Mouse (Mus musculus) kidney, postnatal 4 days (tissue): Measurements from ENCODE around the gene Unc5b.
A peak's percentile ranks its signal among the peaks of the same experiment; 100 is the strongest.

Source experiments
- DNase-seq, 2 experiments: peaks; one replicate each; pipeline ENCODE4 v3.0.0; 2021; ENCODE audit warnings: mixed read lengths in 2 of 2

The Unc5b gene

DNA sequence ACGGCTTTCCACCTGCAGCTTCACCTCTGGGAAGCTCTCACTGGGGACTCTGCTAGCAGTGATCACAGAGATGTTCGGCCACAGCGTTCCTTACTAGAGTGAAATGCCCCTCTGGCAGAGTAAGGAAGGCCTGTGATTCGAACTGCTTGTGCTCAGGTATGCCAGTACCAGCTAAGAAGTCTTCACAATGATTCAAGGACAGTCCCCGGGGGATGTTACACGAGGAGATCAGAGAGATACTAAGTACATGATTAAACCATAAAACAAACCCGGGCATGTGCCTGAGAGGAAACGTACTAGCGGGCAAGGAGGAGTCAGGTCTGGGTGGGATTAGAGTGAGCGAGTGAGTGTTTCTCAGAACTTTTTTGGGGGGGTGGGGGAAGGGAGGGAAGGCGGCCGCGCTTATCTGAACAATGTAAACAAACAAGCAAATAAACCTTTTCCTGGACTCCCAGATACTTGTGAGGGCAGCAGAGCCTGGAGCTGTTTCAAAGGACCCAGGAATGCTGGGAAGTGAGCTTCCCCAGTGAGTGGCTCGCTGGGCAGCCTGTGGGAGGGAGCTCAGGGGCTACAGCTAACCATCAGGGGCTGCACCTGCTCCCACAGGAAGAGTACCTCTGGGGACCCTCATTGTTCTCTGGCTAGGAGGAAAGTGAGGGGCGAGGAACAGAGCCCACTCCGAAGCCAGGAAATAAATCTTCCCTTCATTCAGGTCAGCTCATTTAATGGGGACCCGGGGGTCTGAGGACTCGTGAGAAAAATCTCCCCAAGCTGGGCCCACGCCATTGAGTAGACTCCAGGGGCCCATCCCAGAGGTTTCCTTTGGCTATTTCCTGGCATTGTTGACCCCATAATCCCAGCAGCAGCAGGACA lies 30.9 kb downstream of the Unc5b start:
- no peak for DNase-seq

DNA sequence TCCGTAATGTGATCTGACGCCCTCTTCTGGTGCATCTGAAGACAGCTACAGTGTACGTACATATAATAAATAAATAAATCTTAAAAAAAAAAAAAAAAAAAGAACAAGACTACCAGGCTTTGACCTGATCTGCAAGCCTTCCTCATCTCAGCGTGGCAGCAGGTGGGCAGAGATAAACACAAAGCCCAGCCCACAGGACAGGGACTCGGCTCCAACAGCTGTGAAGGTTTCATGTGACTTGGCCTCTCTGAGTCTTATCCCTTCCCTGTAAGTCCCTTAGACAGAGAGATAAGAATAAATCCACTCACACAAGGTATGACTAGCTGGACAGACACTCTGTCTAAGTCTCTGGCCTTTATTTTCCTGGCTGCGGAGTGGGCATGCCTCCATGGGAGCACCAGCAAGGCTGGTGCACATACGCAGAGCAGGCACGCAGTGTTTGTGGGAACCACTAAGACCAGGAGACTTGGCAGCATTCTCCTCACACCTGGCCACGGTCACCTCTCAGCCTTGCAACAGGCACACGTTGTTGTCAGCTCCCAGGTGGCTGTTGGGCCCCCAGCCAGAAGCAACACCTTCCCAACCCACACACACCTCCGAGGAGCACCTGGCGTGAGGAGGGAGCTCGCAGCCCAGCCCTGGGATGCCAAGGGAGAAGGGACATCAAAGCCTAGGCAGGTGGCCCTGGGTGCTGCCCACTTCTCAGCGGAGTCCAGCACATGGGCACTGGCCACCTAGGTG lies 33.5 kb downstream of the Unc5b start:
- no peak for DNase-seq

DNA sequence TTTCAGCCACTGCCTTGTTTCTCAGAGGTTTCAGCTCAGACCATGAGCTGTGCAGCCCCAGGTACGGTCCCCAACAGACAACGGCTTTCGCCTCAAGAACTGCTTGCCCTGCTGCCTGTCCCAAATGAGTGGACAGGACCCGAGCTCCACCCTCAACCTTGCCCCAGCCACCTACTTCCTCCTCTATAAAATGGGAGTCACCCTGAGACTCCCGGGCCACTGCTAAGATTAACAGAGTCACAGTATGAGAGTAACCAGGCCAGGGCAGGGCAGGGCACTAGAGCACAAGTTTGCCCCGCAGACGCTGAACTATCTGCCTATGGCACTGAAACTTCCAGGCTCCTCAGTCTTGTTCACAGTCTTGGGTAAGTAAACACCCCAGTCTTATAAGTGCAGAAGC lies 34.9 kb downstream of the Unc5b start:
- no peak for DNase-seq

DNA sequence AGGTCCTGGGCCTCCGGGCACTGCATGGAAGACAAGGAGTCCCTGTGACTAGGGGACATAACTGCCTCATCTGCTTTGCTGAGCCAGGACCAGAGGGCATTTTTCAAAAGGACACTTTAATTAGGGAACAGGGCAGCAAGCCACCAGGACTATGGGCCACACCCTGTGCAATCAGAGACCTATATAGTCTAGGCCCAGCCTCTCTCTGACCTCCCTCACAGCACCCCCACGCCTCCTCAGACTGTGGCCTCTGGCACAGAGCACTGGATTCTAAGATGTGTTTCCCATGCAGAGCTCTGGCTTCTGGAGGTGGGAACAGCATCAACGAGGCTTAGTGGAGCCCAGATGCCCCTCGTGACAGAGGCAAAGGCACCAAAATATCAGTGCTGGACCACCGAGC lies 35.4 kb downstream of the Unc5b start:
- no peak for DNase-seq

DNA sequence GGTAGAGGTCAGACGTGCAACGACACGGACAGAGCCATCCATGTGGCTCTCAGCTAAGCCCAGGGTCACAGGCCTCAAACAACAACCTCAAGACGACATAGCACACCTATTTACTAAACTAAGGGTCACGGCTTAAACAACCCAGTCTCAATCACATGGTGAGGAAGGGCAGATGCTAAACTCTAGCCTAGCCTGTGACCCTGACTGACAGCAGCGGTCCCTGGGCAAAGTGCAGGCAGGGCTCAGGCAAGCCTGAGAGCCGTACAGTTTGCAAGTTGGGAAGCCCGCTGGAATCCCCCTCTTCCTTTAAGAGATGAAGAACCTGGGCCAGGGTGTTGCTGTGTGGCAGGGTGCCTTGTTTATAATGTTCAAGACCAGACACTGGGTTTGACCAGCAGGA lies 36.6 kb downstream of the Unc5b start:
- DNase-seq = no peak

DNA sequence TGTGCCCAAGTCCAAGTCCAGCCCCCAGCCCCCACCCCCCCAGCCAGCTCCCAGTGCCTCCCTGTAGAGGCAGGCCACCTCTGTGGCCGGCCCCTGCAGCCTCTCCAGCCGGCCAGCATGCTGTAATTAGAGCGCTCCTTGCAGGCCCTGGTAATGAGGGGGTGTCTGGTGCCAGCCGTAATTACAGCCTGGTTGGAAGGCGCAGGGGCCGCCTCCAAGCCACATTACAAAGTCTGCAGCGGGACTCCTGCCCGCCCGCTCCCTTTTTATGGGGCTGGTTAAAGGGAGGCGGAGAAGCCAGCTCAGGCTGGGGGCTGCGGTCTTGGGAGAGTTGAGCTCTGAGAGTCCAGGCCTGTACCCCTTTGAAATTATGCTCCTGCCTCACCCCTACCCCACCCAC lies 37.0 kb downstream of the Unc5b start:
- DNase-seq = peak; percentile 49 to 73

DNA sequence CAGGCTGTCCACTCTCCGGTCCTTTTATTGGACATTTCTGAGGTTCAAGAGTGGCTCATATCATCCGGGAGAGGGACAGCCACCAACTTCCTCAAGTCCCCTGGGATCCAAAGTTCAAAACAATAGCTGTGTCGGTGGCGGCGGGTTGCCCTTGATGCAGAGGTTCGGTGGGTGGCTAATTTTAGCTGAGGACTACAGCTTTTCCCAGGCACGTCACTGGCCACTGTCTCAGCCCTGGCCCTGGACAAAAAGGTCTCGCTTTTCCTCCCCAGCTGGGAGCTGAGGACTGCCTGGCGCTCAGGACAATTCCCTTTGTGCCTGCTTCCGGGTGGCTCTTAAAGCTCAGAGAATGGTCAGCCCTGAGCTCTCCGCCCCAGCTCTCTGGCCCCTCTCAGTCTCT lies 38.5 kb downstream of the Unc5b start:
- peak; percentile 55 to 67 for DNase-seq

DNA sequence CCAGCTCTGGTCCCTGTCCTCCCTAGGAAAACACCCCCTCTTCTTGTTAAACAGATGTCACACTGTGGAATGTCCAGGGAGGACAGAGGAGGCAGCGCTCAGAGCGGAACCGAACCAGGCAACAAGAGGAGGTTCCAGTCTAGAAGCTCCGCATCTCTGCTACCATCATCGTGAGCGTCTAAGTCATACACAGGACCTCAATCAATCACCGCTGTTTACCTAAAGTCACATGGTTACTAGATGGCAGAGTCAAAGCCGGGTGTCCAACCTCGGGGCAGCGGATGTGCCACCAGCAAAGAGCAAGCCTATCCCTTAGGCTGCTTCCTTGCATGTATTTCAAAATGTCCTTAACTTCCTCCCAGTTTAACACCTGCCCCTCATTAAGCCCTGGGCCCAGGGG lies 39.0 kb downstream of the Unc5b start:
- peak; percentile 47 to 61 for DNase-seq

DNA sequence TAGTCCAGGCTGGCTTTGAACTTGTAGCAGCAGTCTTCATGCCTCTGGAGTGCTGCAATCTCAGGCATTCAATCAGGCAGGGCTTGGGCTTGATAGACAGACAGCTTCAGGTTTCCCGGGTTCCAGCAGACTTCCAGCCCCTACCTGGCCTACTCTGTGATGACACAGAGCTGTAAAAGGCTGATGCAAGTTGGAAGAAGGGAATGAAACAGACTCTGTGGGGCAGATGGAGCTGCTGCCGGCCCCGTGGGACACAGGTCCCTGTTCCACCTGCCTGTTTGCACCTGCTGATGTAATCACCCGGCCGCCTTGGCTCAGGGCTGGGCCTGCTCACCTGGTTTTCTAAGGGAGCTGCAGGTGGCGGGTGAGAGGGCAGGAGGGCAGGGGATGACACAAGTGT lies 40.5 kb downstream of the Unc5b start:
- no peak for DNase-seq

DNA sequence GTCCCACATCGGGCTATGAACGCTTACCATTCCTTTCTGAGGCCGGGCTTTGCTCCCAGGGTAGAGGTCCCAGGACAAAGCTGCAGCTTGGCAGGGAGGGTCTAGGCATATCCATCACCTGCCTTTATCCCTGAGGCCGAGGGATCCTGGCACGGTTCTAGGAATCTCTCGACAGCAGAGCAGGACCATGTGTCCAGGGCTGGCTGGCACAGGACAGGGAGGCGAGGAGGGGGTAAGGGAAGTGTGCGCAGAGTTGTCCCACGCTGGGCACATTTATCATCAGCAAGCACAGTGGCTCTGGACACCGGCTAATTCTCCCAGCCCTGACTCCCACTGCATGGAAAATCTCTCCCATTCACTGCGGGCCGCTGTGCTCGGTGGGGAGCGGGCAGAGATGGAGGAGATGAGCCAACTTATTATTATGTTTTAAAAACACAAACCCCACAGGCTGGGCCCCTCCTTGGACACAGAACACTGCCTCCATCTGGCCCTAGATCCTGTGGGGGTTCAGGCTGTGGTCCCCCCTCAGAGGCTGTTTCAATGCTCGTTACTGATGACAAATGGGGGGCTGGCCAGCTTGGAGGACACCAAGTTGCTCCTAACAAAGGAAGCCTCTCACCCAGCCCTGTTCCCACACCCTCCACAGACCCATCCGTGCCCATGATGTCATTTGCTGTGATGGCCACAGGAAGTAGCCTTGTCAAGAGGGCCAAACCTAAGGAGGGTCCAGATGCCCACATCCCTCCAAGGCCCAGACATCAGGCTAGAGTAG lies 43.9 kb downstream of the Unc5b start:
- DNase-seq = no peak

DNA sequence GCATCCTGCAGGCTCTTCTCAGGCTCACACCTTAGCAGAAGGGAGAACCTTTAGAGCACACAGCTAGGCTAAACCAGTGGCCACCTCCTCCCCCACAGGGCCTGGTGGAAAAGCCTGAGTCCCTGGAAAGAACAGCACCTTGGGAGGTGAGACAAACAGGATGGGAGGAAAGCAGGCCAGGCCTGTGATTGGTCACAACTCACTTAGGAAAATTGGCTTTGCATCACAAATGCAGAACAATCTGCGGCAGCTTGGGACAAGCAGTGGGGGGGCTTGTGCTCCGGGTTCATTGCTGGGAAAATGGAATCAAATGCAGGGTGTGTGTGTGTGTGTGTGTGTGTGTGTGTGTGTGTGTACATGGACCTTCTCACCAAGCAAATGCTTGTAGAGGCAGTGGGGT lies 47.8 kb downstream of the Unc5b start:
- no peak for DNase-seq

DNA sequence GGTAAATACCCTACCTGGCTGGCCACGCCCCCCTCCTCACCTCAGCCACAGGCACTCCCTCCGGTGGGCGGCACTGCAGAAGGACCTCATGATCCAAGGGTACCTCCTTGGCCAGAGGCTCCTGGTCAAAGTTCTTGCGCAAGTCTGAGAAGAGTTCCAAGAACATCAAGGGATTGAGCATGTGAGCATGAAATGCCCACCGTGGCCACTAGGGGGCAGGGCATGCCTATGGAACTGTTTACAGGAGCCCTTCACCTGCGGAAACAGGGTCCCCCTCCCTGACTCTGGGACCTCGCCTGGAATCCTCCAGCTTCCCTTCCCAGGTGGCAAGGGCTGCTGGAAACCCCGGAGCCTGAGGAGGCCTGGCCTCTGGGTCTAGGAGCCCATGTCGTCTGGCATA lies 51.8 kb downstream of the Unc5b start:
- peak; percentile 90 to 91 for DNase-seq

DNA sequence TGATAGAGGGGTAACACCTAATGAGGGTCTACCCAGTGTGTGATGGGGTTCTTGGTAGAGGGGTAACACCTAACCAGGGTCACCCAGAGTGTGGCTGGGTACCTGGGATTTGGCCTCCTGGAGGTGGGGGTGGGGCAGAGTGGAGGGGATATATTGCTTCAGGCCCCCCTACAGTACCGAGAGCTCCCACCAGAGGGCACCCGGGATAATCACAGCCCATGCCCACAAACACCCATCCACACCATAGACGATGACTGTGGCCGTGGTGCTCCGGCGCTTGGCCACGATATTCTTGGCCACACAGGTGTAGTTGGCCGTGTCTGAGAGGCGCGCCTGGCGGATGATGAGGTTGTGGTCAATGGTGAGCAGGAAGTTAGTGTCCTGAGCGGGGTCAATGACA lies 52.8 kb downstream of the Unc5b start:
- DNase-seq = peak; percentile 78 to 79

DNA sequence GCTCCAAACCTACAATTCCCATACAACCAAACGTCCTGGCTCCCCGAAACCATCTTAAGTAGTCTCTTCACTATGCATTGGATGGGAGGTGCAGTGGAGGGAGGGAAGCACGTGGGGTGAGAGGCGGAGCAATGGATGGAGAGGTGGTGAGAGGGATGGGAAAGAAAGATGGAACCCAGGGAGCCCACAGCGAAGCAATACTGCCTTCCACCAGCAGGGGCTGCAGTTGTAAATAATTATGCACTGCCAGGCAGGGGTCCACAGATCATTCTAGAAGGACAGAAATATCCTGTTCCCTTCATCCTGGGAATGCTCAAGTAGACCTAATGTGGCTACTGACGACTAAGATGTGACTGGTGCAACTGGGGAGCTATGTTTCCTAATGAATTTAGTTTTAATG lies 55.9 kb downstream of the Unc5b start:
- DNase-seq = peak; percentile 50

DNA sequence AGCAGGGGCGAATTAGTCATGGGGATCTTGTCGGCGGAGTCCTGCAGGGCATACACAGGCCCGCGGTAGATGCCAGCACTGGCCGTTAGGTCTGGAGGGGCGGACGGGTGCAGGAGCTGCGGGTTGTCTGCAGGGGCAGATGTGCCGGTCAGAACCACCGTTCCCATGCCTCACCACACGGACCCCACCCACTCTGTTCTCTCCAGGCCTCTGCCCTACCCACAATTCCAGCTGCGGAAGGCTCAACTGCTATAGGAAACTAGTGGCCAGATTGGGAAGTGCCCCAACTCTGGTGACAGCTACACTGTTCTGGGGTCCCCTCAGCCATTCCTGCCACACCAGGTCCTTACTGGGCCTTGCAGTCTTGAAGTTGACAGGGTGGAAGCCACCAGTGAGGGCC lies 56.8 kb downstream of the Unc5b start:
- no peak for DNase-seq

DNA sequence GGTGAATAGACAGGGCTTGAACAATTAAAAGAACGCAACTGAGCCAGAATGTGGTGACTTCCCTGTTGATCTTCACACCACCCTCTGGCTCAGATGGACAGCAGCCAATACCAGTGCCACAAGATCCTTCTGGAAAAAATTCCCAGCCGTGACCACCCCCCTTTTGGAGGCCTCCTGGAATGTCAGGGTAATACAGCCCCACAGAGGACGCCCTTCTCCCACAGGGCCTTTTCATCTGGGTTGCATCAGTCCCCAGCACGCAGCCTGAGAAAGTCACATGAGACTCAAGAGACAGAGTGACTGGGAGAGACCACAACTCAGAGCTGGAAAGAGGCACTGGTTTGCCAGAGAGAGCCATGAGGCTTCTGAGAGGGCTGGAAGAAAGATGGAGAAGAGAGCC lies 60.5 kb downstream of the Unc5b start:
- DNase-seq = no peak

DNA sequence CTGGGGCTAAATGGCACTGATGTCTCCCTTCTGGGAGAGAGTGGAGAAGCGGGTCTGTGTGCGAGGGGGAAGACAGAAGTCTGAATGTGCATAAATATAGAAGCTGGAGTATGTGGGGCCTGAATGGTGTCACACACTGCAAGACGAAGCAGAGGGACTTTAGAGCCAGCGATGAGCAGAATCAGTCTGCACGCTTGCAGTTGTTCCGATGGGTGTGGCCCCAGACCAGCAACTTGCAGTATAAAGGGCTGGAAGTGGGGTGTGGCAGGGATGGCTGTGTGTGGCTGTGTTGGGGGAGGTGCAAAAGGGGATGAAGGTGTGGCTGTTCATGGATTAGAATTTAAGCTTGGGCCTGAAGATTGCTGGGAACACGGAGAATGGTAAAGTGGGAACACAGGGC lies 62.8 kb downstream of the Unc5b start:
- no peak for DNase-seq

DNA sequence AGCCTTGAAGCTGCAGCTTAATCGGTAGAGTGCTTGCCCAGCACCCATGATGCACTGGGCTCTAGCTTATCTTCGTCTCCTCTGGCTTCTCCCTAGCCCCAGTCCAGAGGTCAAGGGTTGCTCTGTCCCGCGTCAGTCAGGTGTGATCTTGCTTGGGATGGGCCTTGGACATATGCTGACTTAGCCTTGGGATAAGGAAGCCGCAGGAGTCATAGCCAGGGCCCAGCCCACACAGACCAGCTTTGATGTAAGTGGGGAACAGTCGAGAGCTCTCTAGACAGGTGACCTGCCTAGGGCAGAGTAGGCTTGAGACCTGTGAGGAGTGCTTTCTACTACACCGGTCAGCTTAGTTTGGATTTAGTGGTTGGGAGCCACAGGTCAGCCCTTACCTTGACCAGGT lies 64.0 kb downstream of the Unc5b start:
- DNase-seq = no peak

DNA sequence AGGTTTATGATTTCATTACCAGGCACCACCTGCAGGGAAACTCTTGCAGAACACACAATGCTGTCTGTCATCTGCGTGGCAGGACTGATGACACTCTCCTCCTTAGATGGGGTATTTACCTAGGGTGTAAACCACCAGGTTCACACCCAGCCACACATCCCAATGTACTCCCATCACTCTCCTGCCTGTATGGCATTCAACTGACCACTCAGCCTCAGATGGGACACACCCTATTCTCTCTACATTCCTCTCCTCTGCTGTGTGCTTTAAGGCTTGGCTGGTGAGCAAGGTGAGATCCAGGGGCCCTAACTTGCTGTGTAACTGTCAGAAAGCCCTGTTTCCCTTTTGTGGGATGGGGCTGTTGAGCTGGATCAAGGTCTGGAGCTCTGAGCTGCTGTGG lies 69.3 kb downstream of the Unc5b start:
- no peak for DNase-seq

DNA sequence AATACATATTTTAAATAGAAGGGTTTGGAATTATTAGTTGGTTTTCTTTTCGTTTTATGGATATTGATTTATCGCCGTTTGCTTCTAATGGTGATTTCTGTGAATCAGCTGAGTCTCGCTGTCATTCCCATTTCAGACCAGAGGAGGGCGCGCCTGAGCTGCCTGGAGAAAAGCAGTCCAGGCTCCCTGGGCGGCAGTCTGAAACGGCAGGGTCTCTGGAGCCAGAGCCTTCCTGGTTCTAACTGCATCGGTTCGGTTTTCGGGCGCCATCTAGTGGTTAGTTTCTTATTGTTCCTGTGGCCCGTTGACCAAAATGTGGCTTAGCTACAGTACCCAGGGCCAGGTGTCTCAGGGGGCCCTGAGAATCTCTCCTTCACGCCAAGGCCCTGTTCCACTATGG lies 71.0 kb downstream of the Unc5b start:
- peak; percentile 95 to 96 for DNase-seq

DNA sequence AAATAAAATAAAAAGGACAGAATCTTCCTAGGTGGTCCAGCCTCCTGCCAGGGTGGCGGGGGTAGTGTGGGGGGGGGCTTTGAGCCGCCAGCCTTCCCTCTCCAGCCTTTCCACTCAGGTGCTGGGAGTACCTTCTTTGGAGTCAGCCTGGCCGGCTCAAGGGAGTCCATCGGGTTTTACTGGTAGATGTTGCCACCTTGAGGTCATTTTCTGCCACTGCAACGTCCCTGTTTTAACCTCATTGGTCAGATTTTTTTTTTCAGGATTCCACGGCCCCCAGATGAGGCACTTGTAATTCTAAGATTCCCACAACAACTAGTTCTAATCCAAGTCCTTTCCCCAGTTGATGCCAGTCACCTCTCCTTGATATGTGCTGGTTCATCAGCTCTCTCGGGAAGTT lies 74.4 kb downstream of the Unc5b start:
- DNase-seq = peak; percentile 81 to 85

DNA sequence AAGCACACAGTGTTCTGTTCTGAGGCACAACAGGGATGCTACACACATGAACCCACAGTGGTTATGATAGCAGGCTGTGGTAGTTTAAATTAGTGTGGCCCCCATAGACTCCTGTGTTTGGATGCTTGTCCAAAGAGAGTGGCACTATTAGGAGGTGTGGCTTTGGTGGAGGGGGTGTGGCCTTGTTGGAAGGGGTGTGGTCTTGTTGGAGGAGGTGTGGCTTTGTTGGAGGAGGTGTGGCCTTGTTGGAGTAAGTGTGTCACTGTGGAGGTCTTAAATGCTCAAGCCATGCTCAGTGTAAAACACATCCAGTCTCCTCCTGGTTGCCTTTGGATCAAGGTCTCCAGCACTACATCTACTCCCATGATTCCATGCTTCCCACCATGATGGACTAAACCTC lies 75.2 kb downstream of the Unc5b start:
- DNase-seq = no peak

DNA sequence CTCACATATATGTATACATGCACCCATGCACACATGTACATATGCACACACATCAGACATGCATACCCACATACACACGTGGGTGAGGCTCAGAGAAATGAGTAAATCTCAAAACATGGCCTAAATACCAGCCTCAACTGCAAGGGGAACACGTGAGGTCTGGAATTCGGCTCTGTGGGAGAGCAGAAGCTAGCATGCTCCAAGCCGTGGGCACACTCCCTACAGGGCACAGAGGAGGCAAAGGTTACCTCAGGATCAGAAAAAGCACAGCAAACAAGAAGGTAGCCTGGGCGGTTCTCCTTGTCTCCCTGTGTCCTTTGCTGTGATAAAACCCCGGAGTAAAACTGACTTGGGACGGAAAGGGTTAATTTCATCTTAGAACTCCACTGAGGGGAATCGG lies 77.4 kb downstream of the Unc5b start:
- no peak for DNase-seq

DNA sequence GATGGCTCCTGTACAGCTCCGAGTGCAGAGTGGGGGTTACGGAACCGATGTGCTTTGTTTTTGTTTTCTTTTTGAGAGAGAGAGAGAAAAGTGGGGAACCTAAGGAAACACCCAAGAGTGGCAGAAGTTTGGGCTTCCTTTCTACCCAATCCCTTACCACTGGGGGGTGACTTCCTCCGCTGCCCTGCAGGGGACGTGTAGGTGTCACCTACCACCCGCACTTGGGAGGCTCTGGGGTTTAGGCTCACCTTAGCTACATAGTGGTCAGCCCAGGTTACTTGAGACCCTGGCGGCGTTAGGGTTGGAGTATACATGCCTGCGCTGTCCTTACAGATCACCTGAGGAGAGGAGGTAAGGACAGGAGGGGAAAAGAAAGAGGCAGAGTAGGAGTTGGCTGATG lies 78.1 kb downstream of the Unc5b start:
- DNase-seq = peak in 1 of 2 experiments; percentile 27
